Mouse (Mus musculus): Measurements from ENCODE around the gene 1700092M07Rik. TPM values are rescaled to one million over a fixed set of nuclear protein-coding genes. Genes with fewer than 3 reads are reported as not detected.

The 1700092M07Rik gene
- polyA plus RNA-seq, 1 experiment from 2014 or later: 1.7 TPM

DNA sequence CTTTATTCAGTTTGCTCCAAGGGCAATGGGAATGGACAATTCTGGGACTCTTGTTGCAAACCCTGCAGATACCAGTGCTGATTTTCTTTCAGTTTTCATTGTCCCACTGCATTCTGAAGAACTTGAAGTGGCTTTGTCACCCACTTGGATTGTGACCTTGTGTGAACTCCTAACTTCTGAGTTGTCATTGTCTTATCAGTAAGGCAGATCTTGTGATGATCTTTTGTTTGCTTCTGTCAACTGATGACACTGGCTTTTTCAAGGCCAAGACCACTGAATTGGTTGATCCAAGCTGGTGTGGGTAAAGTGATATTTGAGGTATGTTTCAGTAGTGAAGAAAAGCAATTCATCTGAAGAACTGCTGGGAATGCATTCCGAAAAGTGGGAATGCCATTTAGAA, 4.9 kb downstream of the 1700092M07Rik start:
- Histone ChIP-seq H3K4me3 (ENCODE audit: low read depth, low read length) (no peak overlapping the region), H3K4me1 (replicated peaks; ENCODE audit: control insufficient read depth, insufficient read depth, low read length) (peaks cover 11% of the 10 kb centered on the region), H3K9me3 (ENCODE audit: control insufficient read depth, low read length) (no peaks in the 10 kb centered on the region), H3K27ac (ENCODE audit: low read depth, low read length) (no peak overlapping the region), H3K9ac (ENCODE audit: low read depth, low read length) (no peak overlapping the region), H3K4me2 (no peak overlapping the region), H3K27me3 (replicated peaks; ENCODE audit: control insufficient read depth, insufficient read depth, low read length) (no peaks in the 10 kb centered on the region), H3K36me3 (ENCODE audit: control insufficient read depth, insufficient read depth, low read length) (peaks cover 40% of the 10 kb centered on the region)
- DNase-seq (ENCODE audit: low spot score) (no peak), ATAC-seq (replicated peaks; ENCODE audit: low FRiP score) (no peak)
- 91% methylated on average over 1 of the region's 1 CpGs for WGBS

- Histone ChIP-seq H3K9ac (ENCODE audit: low read depth, low read length) (no peak overlapping the region), H3K4me1 (replicated peaks; ENCODE audit: control insufficient read depth, insufficient read depth, low read length) (peaks cover 7% of the 10 kb centered on the region; the same call in 1 of the 2 replicates), H3K27me3 (replicated peaks; ENCODE audit: control insufficient read depth, insufficient read depth, low read length) (no peaks in the 10 kb centered on the region), H3K9me3 (ENCODE audit: control insufficient read depth, low read length) (no peaks in the 10 kb centered on the region), H3K36me3 (ENCODE audit: control insufficient read depth, insufficient read depth, low read length) (peaks cover 47% of the 10 kb centered on the region), H3K4me2 (no peak overlapping the region), H3K4me3 (ENCODE audit: low read depth, low read length) (no peak overlapping the region), H3K27ac (ENCODE audit: low read depth, low read length) (no peak overlapping the region)
- ATAC-seq (replicated peaks; ENCODE audit: low FRiP score): no peak
- no peak for DNase-seq (ENCODE audit: low spot score)
- 68% methylated on average over 2 of the region's 2 CpGs for WGBS
These were observed 6.8 kb downstream of the 1700092M07Rik start for GRCm38 (mm10) chr19:8747368-8747767.

DNA sequence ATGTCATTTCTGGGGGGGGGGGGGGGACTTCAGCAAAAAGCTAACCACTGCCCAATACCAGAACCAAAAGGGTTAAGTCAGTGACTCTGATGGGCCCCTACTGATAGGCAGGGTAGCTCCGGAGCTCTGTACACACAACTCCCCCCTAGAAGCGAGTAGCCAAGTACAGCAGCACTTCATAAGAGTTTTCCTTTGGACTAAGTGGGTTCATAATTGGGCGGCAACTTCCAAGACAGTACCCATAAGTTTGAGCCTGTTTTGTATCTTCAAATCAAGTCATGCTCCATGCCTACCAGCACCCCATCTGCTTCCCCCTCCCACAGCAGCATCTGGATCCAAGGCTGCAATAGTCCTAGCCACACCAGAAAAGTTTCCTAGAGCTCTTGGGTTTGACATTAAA, 15.1 kb downstream of the 1700092M07Rik start:
- no peak overlapping the region for H3K27ac ChIP-seq (ENCODE audit: low read depth, low read length)
- DNase-seq (ENCODE audit: low spot score) (no peak), ATAC-seq (replicated peaks; ENCODE audit: low FRiP score) (no peak)
- peak overlapping the region; percentile 89 for H3K4me3 ChIP-seq (ENCODE audit: low read depth, low read length)
- H3K9me3 ChIP-seq (ENCODE audit: control insufficient read depth, low read length): no peaks in the 10 kb centered on the region
- H3K36me3 ChIP-seq (ENCODE audit: control insufficient read depth, insufficient read depth, low read length): peaks cover 22% of the 10 kb centered on the region
- H3K4me2 ChIP-seq: peak overlapping the region; percentile 85
- H3K27me3 ChIP-seq (replicated peaks; ENCODE audit: control insufficient read depth, insufficient read depth, low read length): no peaks in the 10 kb centered on the region
- 43% methylated on average over 3 of the region's 3 CpGs for WGBS
- peak overlapping the region; percentile 93 for H3K9ac ChIP-seq (ENCODE audit: low read depth, low read length)
- peaks cover 18% of the 10 kb centered on the region for H3K4me1 ChIP-seq (replicated peaks; ENCODE audit: control insufficient read depth, insufficient read depth, low read length)

DNA sequence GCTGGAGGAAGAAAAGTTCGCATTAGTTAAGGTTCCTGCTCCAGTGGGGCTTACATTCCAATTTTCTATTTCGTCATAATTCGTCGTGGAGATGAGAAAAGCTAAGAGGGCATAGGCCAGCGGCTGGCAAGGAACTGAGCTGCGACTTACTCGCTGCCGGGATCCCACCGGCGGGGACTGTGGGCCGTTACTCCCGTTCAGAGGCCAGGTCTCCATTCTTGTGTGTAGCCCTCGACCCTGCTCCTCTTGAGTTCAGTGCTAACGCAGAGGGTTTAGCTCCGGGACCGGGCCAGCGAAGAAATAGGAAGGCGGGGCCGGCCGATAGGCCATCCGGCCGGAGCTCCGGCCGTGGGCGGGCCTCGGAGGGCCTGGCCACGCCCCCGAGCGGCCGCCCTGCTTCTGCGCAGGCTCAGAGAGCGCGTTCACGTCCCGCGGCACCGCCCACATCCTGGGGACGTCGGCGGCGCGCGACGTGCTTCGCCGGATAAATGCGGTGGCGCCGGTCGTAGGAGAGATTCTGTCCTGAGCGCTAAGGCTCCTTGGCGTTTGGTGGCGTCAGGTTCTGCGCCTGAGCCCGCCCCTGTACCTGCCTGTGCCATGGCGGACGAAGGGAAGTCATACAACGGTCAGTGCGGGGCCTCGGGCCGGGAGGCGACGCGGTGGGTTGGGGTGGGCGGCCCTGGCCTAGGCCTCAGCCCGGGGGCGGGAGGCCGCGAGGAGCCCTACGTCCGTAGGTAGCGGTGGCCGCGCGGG, 16.3 kb downstream of the 1700092M07Rik start, which contains the start of gene Nxf1:
Gene Nxf1, plus strand, starts transcription at position 439 of the 753 bp plus-strand sequence.
- WGBS: under 1% methylated on average over 75 of the region's 75 CpGs
- no peaks in the 10 kb centered on the region for H3K9me3 ChIP-seq (ENCODE audit: control insufficient read depth, low read length)
- H3K9ac ChIP-seq (ENCODE audit: low read depth, low read length): peak within 1 kb of the TSS; percentile 93
- H3K27me3 ChIP-seq (replicated peaks; ENCODE audit: control insufficient read depth, insufficient read depth, low read length): no peaks in the 10 kb centered on the region
- H3K4me2 ChIP-seq: peak within 1 kb of the TSS; percentile 85
- peaks cover 15% of the 10 kb centered on the region for H3K36me3 ChIP-seq (ENCODE audit: control insufficient read depth, insufficient read depth, low read length)
- H3K4me3 ChIP-seq (ENCODE audit: low read depth, low read length): peak within 1 kb of the TSS; percentile 89
- ATAC-seq (replicated peaks; ENCODE audit: low FRiP score) (peak; percentile 85), DNase-seq (ENCODE audit: low spot score) (peak; percentile 90)
- peaks cover 18% of the 10 kb centered on the region for H3K4me1 ChIP-seq (replicated peaks; ENCODE audit: control insufficient read depth, insufficient read depth, low read length)
- H3K27ac ChIP-seq (ENCODE audit: low read depth, low read length): peak within 1 kb of the TSS; percentile 93

DNA sequence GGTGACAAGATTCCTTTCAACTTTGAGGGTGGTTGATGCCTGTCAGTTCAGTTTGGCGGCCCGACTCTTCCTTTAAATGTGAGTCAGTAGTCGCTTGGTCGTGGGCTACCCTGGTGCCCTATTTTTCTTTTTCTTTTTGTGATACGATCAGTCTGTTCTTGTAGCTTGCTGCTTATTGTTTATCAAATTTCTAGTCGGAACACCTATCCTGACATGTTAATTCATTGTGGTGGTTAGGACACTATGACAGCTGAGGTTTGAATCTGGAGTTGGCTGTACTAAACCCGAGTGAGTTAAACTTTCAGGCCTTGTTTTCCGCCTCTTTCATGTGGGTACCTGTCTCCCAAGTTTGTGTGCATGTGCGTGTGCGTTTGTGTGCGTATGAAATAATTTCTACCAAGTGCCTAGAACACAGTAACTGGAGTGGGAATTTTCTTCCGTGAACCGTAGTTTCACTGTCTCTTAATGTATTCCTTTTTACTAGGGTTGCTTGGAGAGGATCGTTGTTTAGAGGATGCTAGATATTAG, 17.0 kb downstream of the 1700092M07Rik start:
- peak overlapping the region; percentile 89 for H3K4me3 ChIP-seq (ENCODE audit: low read depth, low read length)
- H3K36me3 ChIP-seq (ENCODE audit: control insufficient read depth, insufficient read depth, low read length): peaks cover 18% of the 10 kb centered on the region
- peak overlapping the region; percentile 93 for H3K9ac ChIP-seq (ENCODE audit: low read depth, low read length)
- WGBS: 5% methylated on average over 14 of the region's 14 CpGs
- H3K27me3 ChIP-seq (replicated peaks; ENCODE audit: control insufficient read depth, insufficient read depth, low read length): no peaks in the 10 kb centered on the region
- DNase-seq (ENCODE audit: low spot score) (no peak), ATAC-seq (replicated peaks; ENCODE audit: low FRiP score) (no peak; the same call in 1 of the 2 replicates)
- H3K9me3 ChIP-seq (ENCODE audit: control insufficient read depth, low read length): no peaks in the 10 kb centered on the region
- peak overlapping the region; percentile 85 for H3K4me2 ChIP-seq
- H3K27ac ChIP-seq (ENCODE audit: low read depth, low read length): peak overlapping the region; percentile 93
- H3K4me1 ChIP-seq (replicated peaks; ENCODE audit: control insufficient read depth, insufficient read depth, low read length): peaks cover 18% of the 10 kb centered on the region

GRCm38 (mm10) chr19:8758899-8759298, 18.4 kb downstream of the 1700092M07Rik start:
- 46% methylated on average over 2 of the region's 2 CpGs for WGBS
- Histone ChIP-seq H3K4me2 (peak overlapping the region; percentile 85), H3K27me3 (replicated peaks; ENCODE audit: control insufficient read depth, insufficient read depth, low read length) (no peaks in the 10 kb centered on the region), H3K9ac (ENCODE audit: low read depth, low read length) (peak overlapping the region; percentile 64), H3K9me3 (ENCODE audit: control insufficient read depth, low read length) (no peaks in the 10 kb centered on the region), H3K27ac (ENCODE audit: low read depth, low read length) (peak overlapping the region; percentile 53), H3K4me3 (ENCODE audit: low read depth, low read length) (peak overlapping the region; percentile 89), H3K36me3 (ENCODE audit: control insufficient read depth, insufficient read depth, low read length) (peaks cover 23% of the 10 kb centered on the region), H3K4me1 (replicated peaks; ENCODE audit: control insufficient read depth, insufficient read depth, low read length) (peaks cover 18% of the 10 kb centered on the region)
- ATAC-seq (replicated peaks; ENCODE audit: low FRiP score) (no peak), DNase-seq (ENCODE audit: low spot score) (no peak)

GRCm38 (mm10) chr19:8760757-8761156, 20.2 kb downstream of the 1700092M07Rik start:
- DNase-seq (ENCODE audit: low spot score) (no peak), ATAC-seq (replicated peaks; ENCODE audit: low FRiP score) (no peak)
- no peak overlapping the region for H3K4me2 ChIP-seq
- no peak overlapping the region for H3K27ac ChIP-seq (ENCODE audit: low read depth, low read length)
- no peak overlapping the region for H3K9ac ChIP-seq (ENCODE audit: low read depth, low read length)
- H3K4me3 ChIP-seq (ENCODE audit: low read depth, low read length): no peak overlapping the region
- H3K27me3 ChIP-seq (replicated peaks; ENCODE audit: control insufficient read depth, insufficient read depth, low read length): no peaks in the 10 kb centered on the region
- H3K36me3 ChIP-seq (ENCODE audit: control insufficient read depth, insufficient read depth, low read length): peaks cover 33% of the 10 kb centered on the region
- no peaks in the 10 kb centered on the region; the same call in 1 of the 2 replicates for H3K9me3 ChIP-seq (ENCODE audit: control insufficient read depth, low read length)
- 88% methylated on average over 2 of the region's 2 CpGs for WGBS
- H3K4me1 ChIP-seq (replicated peaks; ENCODE audit: control insufficient read depth, insufficient read depth, low read length): peaks cover 12% of the 10 kb centered on the region

DNA sequence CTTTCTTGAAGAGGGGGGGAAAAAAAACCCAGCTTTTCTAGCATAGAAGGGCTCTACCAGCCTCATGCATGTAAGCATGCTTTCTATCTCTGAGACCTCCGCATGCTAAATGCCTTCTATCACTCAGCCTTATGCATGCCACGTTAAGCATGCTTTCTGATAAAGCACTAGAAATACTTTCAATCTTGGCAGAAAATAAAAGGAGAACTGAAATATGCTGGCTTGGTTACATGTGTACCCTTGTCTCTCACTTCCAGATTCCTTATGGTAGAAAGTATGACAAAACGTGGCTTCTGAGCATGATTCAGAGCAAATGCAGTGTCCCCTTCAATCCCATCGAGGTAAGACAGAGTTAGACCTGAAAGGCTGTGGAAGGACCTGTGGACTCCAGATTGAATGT, 22.8 kb downstream of the 1700092M07Rik start:
- Histone ChIP-seq H3K4me1 (replicated peaks; ENCODE audit: control insufficient read depth, insufficient read depth, low read length) (peaks cover 10% of the 10 kb centered on the region), H3K9ac (ENCODE audit: low read depth, low read length) (no peak overlapping the region), H3K4me3 (ENCODE audit: low read depth, low read length) (no peak overlapping the region), H3K4me2 (no peak overlapping the region), H3K9me3 (ENCODE audit: control insufficient read depth, low read length) (no peaks in the 10 kb centered on the region; the same call in 1 of the 2 replicates), H3K27me3 (replicated peaks; ENCODE audit: control insufficient read depth, insufficient read depth, low read length) (no peaks in the 10 kb centered on the region), H3K36me3 (ENCODE audit: control insufficient read depth, insufficient read depth, low read length) (peaks cover 56% of the 10 kb centered on the region), H3K27ac (ENCODE audit: low read depth, low read length) (no peak overlapping the region)
- ATAC-seq (replicated peaks; ENCODE audit: low FRiP score) (no peak), DNase-seq (ENCODE audit: low spot score) (no peak)
- 84% methylated on average over 4 of the region's 4 CpGs for WGBS
